Mouse (Mus musculus): ENCODE results near the gene Snrpb2. TPM values are rescaled to one million over a fixed set of nuclear protein-coding genes. Genes with fewer than 3 reads are reported as not detected.

Snrpb2 gene
- polyA plus RNA-seq, 1 experiment from 2014 or later = 81.7 TPM

- Histone ChIP-seq H3K9ac (ENCODE audit: low read length) (no peak overlapping the region), H3K4me3 (ENCODE audit: low read depth, low read length) (no peak overlapping the region), H3K27me3 (replicated peaks; ENCODE audit: control insufficient read depth, insufficient read depth, low read length) (no peaks in the 10 kb centered on the region), H3K4me2 (ENCODE audit: low read length) (no peak overlapping the region), H3K36me3 (ENCODE audit: control insufficient read depth, insufficient read depth, low read length) (no peaks in the 10 kb centered on the region), H3K27ac (ENCODE audit: low read depth) (no peak overlapping the region), H3K9me3 (ENCODE audit: control insufficient read depth, low read length) (no peaks in the 10 kb centered on the region), H3K4me1 (replicated peaks; ENCODE audit: control insufficient read depth, insufficient read depth, low read length) (no peaks in the 10 kb centered on the region)
- ATAC-seq (replicated peaks; ENCODE audit: low FRiP score, low TSS enrichment, low read depth) (no peak), DNase-seq (ENCODE audit: low spot score) (no peak)
- 69% methylated on average over 3 of the region's 3 CpGs for WGBS
These were observed 54.6 kb downstream of the Snrpb2 start for GRCm38 (mm10) chr2:143117453-143117852.

GRCm38 (mm10) chr2:143118221-143118620 is 55.4 kb downstream of the Snrpb2 start:
- ATAC-seq (replicated peaks; ENCODE audit: low FRiP score, low TSS enrichment, low read depth) (no peak), DNase-seq (ENCODE audit: low spot score) (no peak)
- Histone ChIP-seq H3K9me3 (ENCODE audit: control insufficient read depth, low read length) (no peaks in the 10 kb centered on the region), H3K4me2 (ENCODE audit: low read length) (no peak overlapping the region), H3K27ac (ENCODE audit: low read depth) (no peak overlapping the region), H3K27me3 (replicated peaks; ENCODE audit: control insufficient read depth, insufficient read depth, low read length) (no peaks in the 10 kb centered on the region), H3K4me3 (ENCODE audit: low read depth, low read length) (no peak overlapping the region), H3K4me1 (replicated peaks; ENCODE audit: control insufficient read depth, insufficient read depth, low read length) (no peaks in the 10 kb centered on the region), H3K36me3 (ENCODE audit: control insufficient read depth, insufficient read depth, low read length) (no peaks in the 10 kb centered on the region), H3K9ac (ENCODE audit: low read length) (no peak overlapping the region)
- WGBS = 78% methylated on average over 7 of the region's 7 CpGs

Other genes starting within 250 kb of the Snrpb2 start
- gene Kif16b, start 161.5 kb upstream of the Snrpb2 start, polyA plus RNA-seq (2014; fragmentation: Nextera tagmentation; extraction: Ambion mirVana) = 12.3 and 12.7 TPM in 2 replicates
- 1.1 and 1.5 TPM in 2 replicates for gene Otor, start 15.4 kb downstream of the Snrpb2 start, polyA plus RNA-seq (2014; fragmentation: Nextera tagmentation; extraction: Ambion mirVana)